Mouse (Mus musculus) lung, embryonic 16.5 days (tissue): ENCODE measurements at regions not wholly inside any gene's neighbourhood (a gene's known extent, or its start where the extent isn't known, plus 50 kb on each side); places are given as distances from the start of the nearest gene placed in this dataset.
A peak's percentile ranks its signal among the peaks of the same experiment; 100 is the strongest.

Experiments
- ATAC-seq: fragments of 200-750 bp; cut with Nextera tagmentation; 2 replicates; pipeline ENCODE4 v1.8.0; 2017; ENCODE audit warnings: low read depth, mild to moderate bottlenecking, moderate library complexity
- H3K27ac ChIP-seq: fragments of 300-500 bp; sonication (generic); 2 replicates; pipeline ENCODE4 v1.5.1; 2014; ENCODE audit warnings: mild to moderate bottlenecking, control low read depth, low read length
- H3K27me3 ChIP-seq: fragments of 300-500 bp; sonication (generic); 2 replicates; pipeline ENCODE4 v1.6.1; 2014; ENCODE audit warnings: low read depth, low read length, mixed read lengths; ENCODE audit not compliant: control insufficient read depth, insufficient read depth
- H3K36me3 ChIP-seq: fragments of 300-500 bp; sonication (generic); 2 replicates; pipeline ENCODE4 v1.6.1; 2014; ENCODE audit warnings: low read length; ENCODE audit not compliant: control insufficient read depth, insufficient read depth
- H3K4me1 ChIP-seq: fragments of 300-500 bp; sonication (generic); replicated peaks from 2 replicates; pipeline ENCODE4 v1.6.1; 2014; ENCODE audit warnings: low read length, mixed read lengths; ENCODE audit not compliant: control insufficient read depth, insufficient read depth
- H3K4me2 ChIP-seq: fragments of 300-500 bp; sonication (generic); 2 replicates; pipeline ENCODE4 v1.6.1; 2014; ENCODE audit warnings: low read depth, low read length, control low read depth
- H3K4me3 ChIP-seq: fragments of 300-500 bp; sonication (generic); 2 replicates; pipeline ENCODE4 v1.5.1; 2014; ENCODE audit warnings: mild to moderate bottlenecking, low read length, control low read depth
- H3K9ac ChIP-seq: fragments of 300-500 bp; sonication (generic); 2 replicates; pipeline ENCODE4 v1.6.1; 2014; ENCODE audit warnings: low read length, control low read depth
- H3K9me3 ChIP-seq: fragments of 300-500 bp; sonication (generic); 2 replicates; pipeline ENCODE4 v1.6.1; 2016; ENCODE audit warnings: low read length; ENCODE audit not compliant: control insufficient read depth
- WGBS: fragments of 180-500 bp; shearing (Covaris S2); extraction: QIAGEN DNeasy Blood & Tissue Kit; methylation state at CpG from one replicate; pipeline ENCODE4 v1.1.7; 2014; 5-methylcytosine and 5-hydroxymethylcytosine counted together

DNA sequence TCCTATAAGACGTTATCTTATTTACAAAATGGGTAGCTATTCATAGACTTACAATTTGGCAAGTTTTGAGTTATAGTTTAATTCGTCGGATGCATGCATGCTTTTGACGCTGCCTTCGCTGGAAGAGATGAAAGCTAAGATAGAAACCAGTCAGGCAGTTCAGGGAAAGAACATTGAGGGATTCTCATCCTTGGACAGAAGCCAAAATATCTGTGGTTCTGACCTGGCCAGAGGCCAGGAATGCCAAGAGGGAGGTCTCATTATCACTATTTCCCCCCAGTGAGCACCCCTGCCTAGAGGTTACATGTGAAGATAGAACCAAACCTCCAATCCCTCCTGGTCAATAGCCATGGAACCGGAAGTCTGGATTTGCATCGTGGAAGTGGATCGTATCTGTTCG, 167.1 kb upstream of the Ankrd55 start:
- peaks cover 25% of the 10 kb centered on the region for H3K4me1 ChIP-seq
- H3K27ac ChIP-seq = no peak overlapping the region
- no peaks in the 10 kb centered on the region for H3K9me3 ChIP-seq
- ATAC-seq = no peak
- H3K27me3 ChIP-seq = no peaks in the 10 kb centered on the region
- no peak overlapping the region for H3K9ac ChIP-seq
- WGBS = 64% methylated on average over 9 of the region's 9 CpGs
- H3K36me3 ChIP-seq = no peaks in the 10 kb centered on the region
- H3K4me2 ChIP-seq = no peak overlapping the region
- no peak overlapping the region for H3K4me3 ChIP-seq

DNA sequence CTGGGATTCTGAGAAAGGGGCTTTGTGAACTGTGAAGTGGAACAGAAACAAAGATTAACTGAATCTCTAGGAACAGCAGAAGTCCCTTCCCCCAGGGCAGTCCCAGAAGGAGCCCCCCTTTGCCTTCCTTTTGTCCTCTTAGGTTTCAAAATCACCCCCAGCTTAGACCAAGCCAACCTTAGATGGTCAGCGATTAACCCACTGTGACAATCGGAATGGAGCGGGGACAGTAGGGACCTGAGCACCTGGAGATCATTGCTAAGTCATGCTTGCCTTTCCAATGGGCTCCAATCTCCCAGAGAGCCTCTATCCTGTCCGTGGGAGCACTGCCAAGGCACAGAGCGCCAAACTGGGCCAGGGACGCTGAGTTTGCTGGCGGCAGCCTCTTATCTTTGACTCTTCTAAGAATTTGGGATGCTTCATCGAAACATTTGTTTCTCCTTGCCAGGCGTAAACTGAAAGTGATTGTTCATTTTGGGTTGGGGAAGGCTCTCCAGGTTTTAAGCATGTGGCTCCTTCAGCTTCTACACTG, 165.3 kb upstream of the Ankrd55 start:
- Histone ChIP-seq H3K4me2 (no peak overlapping the region), H3K4me1 (peaks cover 19% of the 10 kb centered on the region), H3K4me3 (no peak overlapping the region), H3K9ac (no peak overlapping the region), H3K9me3 (no peaks in the 10 kb centered on the region), H3K36me3 (no peaks in the 10 kb centered on the region), H3K27ac (no peak overlapping the region), H3K27me3 (no peaks in the 10 kb centered on the region)
- 61% methylated on average over 9 of the region's 9 CpGs for WGBS
- no peak for ATAC-seq

DNA sequence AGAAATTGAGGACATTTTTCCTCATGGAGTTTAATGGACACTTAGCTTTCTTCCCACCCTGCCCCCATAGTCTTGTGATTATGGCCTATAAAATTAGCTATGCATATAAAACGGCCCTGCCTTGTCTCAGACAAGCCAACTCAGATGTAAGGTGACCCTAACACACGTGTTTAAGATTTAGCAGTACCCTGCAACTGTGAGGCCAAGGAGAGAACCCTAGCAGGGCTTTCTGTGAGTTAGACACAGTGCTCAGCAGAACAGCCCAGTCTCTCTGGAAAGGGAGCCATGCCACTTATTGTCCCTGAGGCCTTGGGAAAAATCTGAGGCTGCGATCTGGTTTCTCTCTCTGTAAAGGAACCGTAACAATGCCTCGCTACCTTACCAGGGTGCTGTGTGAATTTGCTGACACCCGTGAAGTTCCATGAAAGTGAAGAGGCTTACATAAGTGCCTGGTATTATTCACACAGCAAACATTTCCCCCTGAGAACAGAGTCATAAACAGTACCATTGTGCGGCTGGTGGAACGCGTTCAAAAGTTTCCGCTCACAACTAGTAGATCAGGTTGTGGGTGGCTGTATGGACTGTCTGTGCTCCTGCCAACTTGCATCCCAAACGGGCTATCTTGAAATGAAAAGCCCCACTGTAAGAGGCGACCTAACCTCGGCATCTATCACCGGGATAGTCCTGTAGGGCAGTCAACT, 162.3 kb upstream of the Ankrd55 start:
- Histone ChIP-seq H3K9ac (no peak overlapping the region), H3K9me3 (no peaks in the 10 kb centered on the region), H3K4me1 (peaks cover 8% of the 10 kb centered on the region), H3K4me2 (no peak overlapping the region), H3K36me3 (no peaks in the 10 kb centered on the region), H3K27me3 (no peaks in the 10 kb centered on the region), H3K27ac (peak overlapping the region; percentile 42; the same call in 1 of the 2 replicates), H3K4me3 (no peak overlapping the region)
- 55% methylated on average over 14 of the region's 14 CpGs for whole genome bisulfite sequencing
- ATAC-seq = peak; percentile 38; the same call in 1 of the 2 replicates

DNA sequence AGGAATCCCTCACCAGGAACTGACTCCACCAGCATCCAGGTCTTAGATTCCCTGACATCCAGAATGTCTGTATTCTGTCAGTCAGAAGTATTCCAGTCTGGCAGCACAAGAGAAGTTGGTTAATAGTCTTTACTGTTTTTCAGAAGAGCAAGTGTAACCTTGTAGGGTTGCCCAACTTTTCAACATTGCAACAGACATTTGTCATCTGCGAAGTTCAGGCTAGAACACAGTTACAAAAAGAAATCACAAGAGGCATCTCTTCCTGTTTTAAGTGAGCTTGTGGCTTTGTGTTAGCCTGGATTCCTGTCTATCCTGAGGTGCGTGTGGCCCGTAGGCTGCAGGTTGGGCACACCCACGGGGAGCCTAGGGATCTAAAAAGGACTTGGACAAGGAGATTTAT, 158.0 kb upstream of the Ankrd55 start:
- no peak overlapping the region for H3K9ac ChIP-seq
- WGBS = 63% methylated on average over 4 of the region's 4 CpGs
- H3K27ac ChIP-seq = no peak overlapping the region
- no peak overlapping the region for H3K4me3 ChIP-seq
- no peak overlapping the region for H3K4me2 ChIP-seq
- H3K9me3 ChIP-seq = no peaks in the 10 kb centered on the region
- ATAC-seq = no peak
- H3K4me1 ChIP-seq = peaks cover 2% of the 10 kb centered on the region; the same call in 1 of the 2 replicates
- H3K27me3 ChIP-seq = no peaks in the 10 kb centered on the region
- H3K36me3 ChIP-seq = no peaks in the 10 kb centered on the region

DNA sequence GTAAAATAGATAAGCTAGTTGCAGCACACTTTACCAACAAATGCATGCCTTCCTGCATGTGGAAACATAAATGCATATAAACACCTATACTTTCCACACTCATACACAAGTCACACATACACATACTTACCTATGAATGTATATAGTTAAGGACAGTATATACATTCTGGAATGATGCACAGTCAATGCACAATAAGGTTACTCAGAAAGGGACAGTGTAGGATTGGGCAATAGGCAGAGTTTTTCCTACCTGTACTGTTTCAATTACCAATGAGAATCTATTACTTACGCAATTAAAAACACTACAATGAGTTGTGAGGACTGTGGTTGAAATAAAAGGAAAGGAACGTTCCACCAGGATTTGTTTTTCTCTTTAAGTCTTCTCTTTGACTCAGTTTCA, 157.5 kb upstream of the Ankrd55 start:
- 75% methylated on average over 2 of the region's 2 CpGs for WGBS
- Histone ChIP-seq H3K36me3 (no peaks in the 10 kb centered on the region), H3K4me3 (no peak overlapping the region), H3K9ac (no peak overlapping the region), H3K27me3 (no peaks in the 10 kb centered on the region), H3K27ac (no peak overlapping the region), H3K9me3 (no peaks in the 10 kb centered on the region), H3K4me2 (no peak overlapping the region), H3K4me1 (peaks cover 2% of the 10 kb centered on the region; the same call in 1 of the 2 replicates)
- no peak for ATAC-seq

DNA sequence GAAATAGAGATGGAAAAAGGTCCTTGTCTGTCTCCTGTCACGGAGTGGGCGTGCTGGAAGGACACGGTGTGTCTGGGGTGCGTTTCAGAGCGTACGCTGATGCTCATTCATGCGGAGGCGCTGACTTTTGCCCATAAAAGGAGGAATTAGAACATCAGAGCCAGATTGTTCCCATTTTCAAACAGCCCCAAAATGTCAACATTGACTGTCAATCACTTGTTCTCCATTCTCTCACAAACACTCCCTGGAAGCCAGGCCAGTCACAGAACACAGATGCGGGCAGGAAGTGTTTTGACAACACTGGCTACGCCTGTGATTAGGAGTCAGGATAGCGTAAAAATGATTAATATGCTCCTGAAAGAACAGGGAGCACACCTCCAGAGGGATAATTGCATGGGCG, 157.1 kb upstream of the Ankrd55 start:
- Histone ChIP-seq H3K4me3 (no peak overlapping the region), H3K4me2 (no peak overlapping the region), H3K36me3 (no peaks in the 10 kb centered on the region), H3K9ac (no peak overlapping the region), H3K27me3 (no peaks in the 10 kb centered on the region), H3K4me1 (no peaks in the 10 kb centered on the region; the same call in 1 of the 2 replicates), H3K9me3 (no peaks in the 10 kb centered on the region), H3K27ac (no peak overlapping the region)
- ATAC-seq = peak; percentile 41; the same call in 1 of the 2 replicates
- 53% methylated on average over 12 of the region's 12 CpGs for WGBS

DNA sequence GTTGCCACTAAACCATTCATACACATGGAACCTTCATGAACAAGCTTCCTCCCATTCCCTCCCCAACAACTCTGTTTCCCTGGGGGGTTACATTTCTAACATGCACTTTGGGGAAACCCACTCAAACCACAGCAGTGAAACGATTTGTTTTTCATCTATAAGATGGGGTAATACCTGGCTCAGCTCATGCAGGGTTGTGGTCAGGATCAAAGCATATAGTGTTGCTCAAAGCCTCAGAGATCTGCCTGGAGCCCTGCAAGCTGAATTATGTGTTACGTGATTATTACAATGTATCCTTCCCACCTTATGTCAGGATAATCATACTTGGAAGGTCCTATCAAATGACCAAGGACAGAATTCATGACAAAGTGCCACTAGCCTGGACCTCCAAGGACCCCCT, 154.5 kb upstream of the Ankrd55 start:
- H3K4me1 ChIP-seq = peaks cover 2% of the 10 kb centered on the region; the same call in 1 of the 2 replicates
- 87% methylated on average over 2 of the region's 2 CpGs for WGBS
- no peak overlapping the region for H3K27ac ChIP-seq
- no peaks in the 10 kb centered on the region for H3K27me3 ChIP-seq
- no peaks in the 10 kb centered on the region for H3K36me3 ChIP-seq
- H3K4me2 ChIP-seq = no peak overlapping the region
- no peaks in the 10 kb centered on the region for H3K9me3 ChIP-seq
- no peak for ATAC-seq
- H3K9ac ChIP-seq = no peak overlapping the region
- no peak overlapping the region for H3K4me3 ChIP-seq

DNA sequence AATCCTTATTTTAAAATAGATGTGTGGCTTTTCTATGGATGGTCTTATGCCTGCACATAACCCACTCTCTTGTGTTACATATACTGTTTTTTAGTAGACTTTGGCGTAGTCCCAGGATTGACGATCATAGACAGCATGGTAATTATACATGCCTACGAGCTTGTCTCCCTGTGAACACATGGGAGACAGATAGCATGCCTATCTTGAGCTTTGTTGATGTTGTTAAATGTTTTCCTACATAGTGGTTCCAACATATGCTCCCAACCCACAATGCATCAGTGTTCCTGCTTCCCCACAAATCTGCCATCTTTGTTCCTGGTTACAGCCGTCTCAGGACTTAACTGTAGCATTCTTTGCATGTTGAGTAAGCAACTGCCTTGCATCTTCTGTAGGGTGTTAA, 153.6 kb upstream of the Ankrd55 start:
- Histone ChIP-seq H3K36me3 (no peaks in the 10 kb centered on the region), H3K27me3 (no peaks in the 10 kb centered on the region), H3K9ac (no peak overlapping the region), H3K4me1 (peaks cover 2% of the 10 kb centered on the region; the same call in 1 of the 2 replicates), H3K9me3 (no peaks in the 10 kb centered on the region), H3K4me2 (no peak overlapping the region), H3K27ac (no peak overlapping the region), H3K4me3 (no peak overlapping the region)
- 88% methylated on average over 4 of the region's 4 CpGs for WGBS
- ATAC-seq = no peak

DNA sequence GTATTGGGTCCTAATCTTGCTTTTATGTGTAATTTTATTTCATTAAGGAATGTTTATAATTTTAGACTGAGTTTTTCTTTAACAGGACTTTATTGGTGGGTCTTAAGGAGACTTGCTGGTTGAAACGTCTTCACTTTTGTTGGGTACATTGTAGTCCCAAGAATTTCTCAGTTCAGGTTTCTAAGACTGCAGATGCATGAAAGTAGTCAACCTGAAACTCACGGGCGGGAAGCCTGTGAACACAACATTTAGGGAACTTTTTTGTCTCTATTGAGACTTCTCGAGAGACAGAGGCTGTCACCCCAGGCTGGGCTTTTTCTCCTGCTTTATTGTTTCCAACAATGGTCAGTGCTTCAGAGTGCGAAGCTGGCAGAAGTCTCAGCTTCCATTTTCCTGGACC, 152.5 kb upstream of the Ankrd55 start:
- Histone ChIP-seq H3K4me2 (no peak overlapping the region), H3K4me3 (no peak overlapping the region), H3K36me3 (no peaks in the 10 kb centered on the region), H3K27ac (no peak overlapping the region), H3K4me1 (peaks cover 2% of the 10 kb centered on the region; the same call in 1 of the 2 replicates), H3K27me3 (no peaks in the 10 kb centered on the region), H3K9me3 (no peaks in the 10 kb centered on the region), H3K9ac (no peak overlapping the region)
- ATAC-seq = no peak
- whole genome bisulfite sequencing = 92% methylated on average over 5 of the region's 5 CpGs
